Mouse (Mus musculus) kidney, adult 2 months (tissue): Measurements from ENCODE around the gene Magi1.

Experiments
- CTCF ChIP-seq: fragments of 200-500 bp; conservative IDR thresholded peaks from 2 replicates; pipeline ENCODE4 v1.5.1; 2011; ENCODE audit warnings: low read depth, mild to moderate bottlenecking, control low read depth, low read length, moderate library complexity, mixed read lengths; ENCODE audit not compliant: insufficient read depth, insufficient read length
- POLR2A ChIP-seq: fragments of 200-500 bp; IDR thresholded peaks from one replicate; pipeline ENCODE4 v1.6.1; 2011; ENCODE audit warnings: low read depth, low read length, control low read depth

GRCm38 (mm10) chr6:94086855-94087254 is 196.9 kb downstream of the Magi1 start:
- no peak for TF ChIP-seq CTCF
- no peak for TF ChIP-seq POLR2A
